Mouse (Mus musculus) cerebellum, postnatal 14 days (tissue): ENCODE data around the gene Cypt4.
"Not testable (repeated sequence)": the region's sequence is repeated elsewhere in the genome, so short reads cannot be mapped to it uniquely, and the experiment has no call there.

ENCODE experiments used
- DNase-seq, 2 experiments: peaks; one replicate each; pipeline ENCODE4 v3.0.0; 2021; ENCODE audit warnings: mixed read lengths in 2 of 2

Gene Cypt4

DNA sequence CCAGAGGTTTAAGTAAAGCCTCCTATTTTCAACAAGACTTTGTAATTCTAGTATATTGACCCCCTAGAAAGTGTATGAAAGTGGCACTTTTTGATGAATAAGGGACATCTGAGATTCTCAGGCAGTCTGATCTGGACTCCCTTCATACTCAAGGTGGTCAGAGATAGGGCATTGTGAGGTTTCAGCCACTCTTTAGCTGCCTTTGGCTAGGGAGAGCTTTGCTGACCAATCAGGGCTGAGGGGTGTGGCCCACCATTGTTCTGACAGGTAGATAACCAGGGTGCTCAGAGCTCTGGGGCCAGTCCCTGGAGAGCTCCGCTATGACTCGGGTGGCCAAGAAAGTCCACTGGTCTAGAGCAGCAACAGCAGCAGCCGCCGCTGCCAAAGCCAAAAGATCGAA, at the start of gene Cypt4:
Cypt4 (plus strand) TSS at position 301 of the 400 bp plus-strand sequence.
- DNase-seq: no peak

DNA sequence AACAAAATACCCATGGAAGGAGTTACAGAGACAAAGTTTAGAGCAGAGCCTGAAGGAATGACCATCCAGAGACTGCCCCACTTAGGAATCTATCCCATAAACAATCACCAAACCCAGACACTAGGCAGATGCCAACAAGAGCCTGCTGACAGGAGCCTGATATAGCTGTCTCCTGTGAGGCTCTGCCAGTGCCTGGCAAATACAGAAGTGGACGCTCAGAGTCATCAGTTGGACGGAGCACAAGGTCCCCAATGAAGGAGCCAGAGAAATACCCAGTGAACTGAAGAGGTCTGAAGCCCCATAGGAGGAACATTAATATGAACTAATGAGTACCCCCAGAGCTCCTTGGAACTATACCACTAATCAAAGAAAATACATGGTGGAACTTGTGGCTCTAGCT, 12.3 kb downstream of the Cypt4 start:
- DNase-seq: not testable (repeated sequence)
